Mouse (Mus musculus): ENCODE results near the gene Clpb.

The Clpb gene

GRCm38 (mm10) chr7:101676033-101676761 is 12.8 kb downstream of the Clpb start:
- no peak for DNase-seq (ENCODE audit: low spot score in 2 of 2)

GRCm38 (mm10) chr7:101676762-101677308 is 13.4 kb downstream of the Clpb start:
- DNase-seq (ENCODE audit: low spot score in 2 of 2): no peak

GRCm38 (mm10) chr7:101679591-101679990 is 16.2 kb downstream of the Clpb start:
- peak; percentile 38 to 61 for DNase-seq (ENCODE audit: low spot score in 2 of 2)

GRCm38 (mm10) chr7:101680961-101681360 is 17.5 kb downstream of the Clpb start:
- DNase-seq (ENCODE audit: low spot score in 2 of 2): no peak

GRCm38 (mm10) chr7:101681565-101682071 is 18.2 kb downstream of the Clpb start:
- DNase-seq (ENCODE audit: low spot score in 2 of 2): no peak

GRCm38 (mm10) chr7:101682886-101683285 is 19.5 kb downstream of the Clpb start:
- DNase-seq (ENCODE audit: low spot score in 2 of 2): no peak

- no peak for DNase-seq (ENCODE audit: low spot score in 2 of 2)
These were observed 20.7 kb downstream of the Clpb start for GRCm38 (mm10) chr7:101683976-101684630.

GRCm38 (mm10) chr7:101684671-101685070 is 21.2 kb downstream of the Clpb start:
- no peak for DNase-seq (ENCODE audit: low spot score in 2 of 2)

- DNase-seq (ENCODE audit: low spot score in 2 of 2): no peak
These were observed 23.7 kb downstream of the Clpb start for GRCm38 (mm10) chr7:101687144-101687543.

- no peak for DNase-seq (ENCODE audit: low spot score in 2 of 2)
These were observed 27.0 kb downstream of the Clpb start for GRCm38 (mm10) chr7:101690471-101690870.

- DNase-seq (ENCODE audit: low spot score in 2 of 2): no peak
These were observed 28.4 kb downstream of the Clpb start for GRCm38 (mm10) chr7:101691863-101692262.

- DNase-seq (ENCODE audit: low spot score in 2 of 2): no peak
These were observed 29.0 kb downstream of the Clpb start for GRCm38 (mm10) chr7:101692446-101692845.

- no peak for DNase-seq (ENCODE audit: low spot score in 2 of 2)
These were observed 32.0 kb downstream of the Clpb start for GRCm38 (mm10) chr7:101695483-101695882.

GRCm38 (mm10) chr7:101696931-101697723 is 33.7 kb downstream of the Clpb start:
- DNase-seq (ENCODE audit: low spot score in 2 of 2): no peak

GRCm38 (mm10) chr7:101700296-101700695 is 36.9 kb downstream of the Clpb start:
- DNase-seq (ENCODE audit: low spot score in 2 of 2): no peak

GRCm38 (mm10) chr7:101702706-101703105 is 39.3 kb downstream of the Clpb start:
- no peak for DNase-seq (ENCODE audit: low spot score in 2 of 2)

GRCm38 (mm10) chr7:101709586-101709985 is 46.2 kb downstream of the Clpb start:
- DNase-seq (ENCODE audit: low spot score in 2 of 2): no peak

GRCm38 (mm10) chr7:101710236-101710635 is 46.8 kb downstream of the Clpb start:
- no peak for DNase-seq (ENCODE audit: low spot score in 2 of 2)

GRCm38 (mm10) chr7:101713828-101714400 is 50.5 kb downstream of the Clpb start:
- no peak for DNase-seq (ENCODE audit: low spot score in 2 of 2)

- no peak for DNase-seq (ENCODE audit: low spot score in 2 of 2)
These were observed 51.7 kb downstream of the Clpb start for GRCm38 (mm10) chr7:101715041-101715551.

GRCm38 (mm10) chr7:101720356-101720755 is 56.9 kb downstream of the Clpb start:
- DNase-seq (ENCODE audit: low spot score in 2 of 2): no peak
